In genomic region chr5:37082420-37082819, GRCm38 (mm10) we compare ENCODE assay signal across 8 mouse cellular contexts. TPM values are rescaled to one million over a fixed set of nuclear protein-coding genes. Genes with fewer than 3 reads are reported as not detected.
DNase-seq lines count a peak whose midpoint lies in the region; ATAC-seq and TF ChIP-seq lines count a peak whose summit lies in the region.
"Had no signal": no experiment of that assay in that cellular context is flagged by ENCODE, and none has a peak within 500 bp of the region (broad histone marks: within the 10 kb centered on the region; RNA-seq: fewer than 3 reads in every experiment).

No protein-coding gene starts in this region.

- TF ChIP-seq CTCF in liver, postnatal 0 days (IDR thresholded peaks at IDR 0.05; ENCODE audit: low read depth), result no peak

- no peak for ATAC-seq in liver, postnatal 0 days
- no peak for ATAC-seq in liver, embryonic 12.5 days

- H3K9me3 ChIP-seq in liver, postnatal 0 days (ENCODE audit: low read length), result no peaks in the 10 kb centered on the region
- no peaks in the 10 kb centered on the region for H3K9me3 ChIP-seq in liver, embryonic 12.5 days (replicated peaks)

- no peaks in the 10 kb centered on the region for H3K4me1 ChIP-seq in liver, postnatal 0 days (ENCODE audit: insufficient read depth)
- no peaks in the 10 kb centered on the region for H3K4me1 ChIP-seq in liver, embryonic 12.5 days

- no peak overlapping the region for H3K4me3 ChIP-seq in liver, postnatal 0 days (ENCODE audit: low read depth, low read length)
- no peak overlapping the region for H3K4me3 ChIP-seq in liver, embryonic 12.5 days
- H3K4me3 ChIP-seq: myocyte had no signal

- no peak for TF ChIP-seq EP300 in liver, postnatal 0 days (IDR thresholded peaks at IDR 0.05; ENCODE audit: low read depth)

- peak; percentile 57 for DNase-seq in liver, postnatal 0 days
- DNase-seq in brain, adult 2 months (ENCODE audit: low read depth, low spot score), result peak; percentile 80
- DNase-seq in frontal cortex, postnatal 10 days (ENCODE audit: low spot score in 2 of 2), result peak; percentile 62 to 80
- peak; percentile 59 to 75 for DNase-seq in layer of hippocampus, adult 8-10 months (ENCODE audit: low spot score in 2 of 2)
- peak; percentile 59 to 67 for DNase-seq in spleen, postnatal 36 days (ENCODE audit: low spot score in 2 of 2)
- no peak for DNase-seq in adrenal gland, adult 8-10 months

- H3K27me3 ChIP-seq in liver, postnatal 0 days (ENCODE audit: insufficient read depth, low read length), result no peaks in the 10 kb centered on the region
- H3K27me3 ChIP-seq in liver, embryonic 12.5 days (replicated peaks), result no peaks in the 10 kb centered on the region; the same call in 1 of the 2 replicates

- WGBS in liver, postnatal 0 days (ENCODE audit: insufficient replicate concordance), result 17% methylated on average over 3 of the region's 3 CpGs
- WGBS in liver, embryonic 12.5 days (ENCODE audit: insufficient replicate concordance), result 13% methylated on average over 3 of the region's 3 CpGs

- H3K4me2 ChIP-seq in liver, postnatal 0 days (ENCODE audit: low read depth, low read length), result no peak overlapping the region
- no peak overlapping the region for H3K4me2 ChIP-seq in liver, embryonic 12.5 days

- H3K36me3 ChIP-seq in liver, postnatal 0 days (replicated peaks; ENCODE audit: insufficient read depth, low read length), result no peaks in the 10 kb centered on the region
- no peaks in the 10 kb centered on the region for H3K36me3 ChIP-seq in liver, embryonic 12.5 days

- no peak overlapping the region for H3K9ac ChIP-seq in liver, postnatal 0 days (replicated peaks)
- H3K9ac ChIP-seq in liver, embryonic 12.5 days, result no peak overlapping the region

- H3K27ac ChIP-seq in liver, postnatal 0 days (ENCODE audit: low read depth), result peak overlapping the region; percentile 55; the same call in 1 of the 2 replicates
- H3K27ac ChIP-seq in liver, embryonic 12.5 days, result no peak overlapping the region

RNA-seq across cellular contexts. Expression of gene Gm1043, which starts 2.8 kb away (rescaled TPM):
- polyA plus RNA-seq in liver, postnatal 0 days (2015; fragmentation: Nextera tagmentation; extraction: Ambion mirVana), result not detected in 2 replicates
- not detected in 2 replicates for polyA plus RNA-seq in liver, embryonic 12.5 days (2016; fragmentation: Nextera tagmentation; extraction: Ambion mirVana)
- 10 to 100 TPM; 22.4 to 42.6 (median 30.3) TPM for total RNA-seq in layer of hippocampus, adult 8-10 months (2022)
- total RNA-seq in adrenal gland, adult 8-10 months (2022), result 1 to 10 TPM in 2 of 4 experiments, under 1 TPM in 2; 0.44 to 1.7 (median 1.1) TPM
- polyA plus RNA-seq: myocyte had no signal

Comparison
In these comparisons a context has a peak if more than half of its experiments do, and no peak if none do; other contexts are left out.
1. RNA of gene Gm1043, which starts 2.8 kb away (total RNA-seq): 22.4 to 42.6 TPM in layer of hippocampus, adult 8-10 months; 0.44 to 1.7 TPM in adrenal gland, adult 8-10 months; every median in the first group is over 4 times any median in the second.